Mouse (Mus musculus): ENCODE data around the gene Gins1. TPM values are rescaled to one million over a fixed set of nuclear protein-coding genes. Genes with fewer than 3 reads are reported as not detected.

Gins1 gene
- polyA plus RNA-seq, 1 experiment from 2014 or later, result 30.4 TPM

- Histone ChIP-seq H3K4me3 (no peak overlapping the region), H3K27me3 (no peaks in the 10 kb centered on the region), H3K36me3 (peaks cover 12% of the 10 kb centered on the region; the same call in 1 of the 2 replicates), H3K4me2 (replicated peaks) (no peak overlapping the region), H3K4me1 (no peaks in the 10 kb centered on the region), H3K9me3 (no peaks in the 10 kb centered on the region), H3K9ac (replicated peaks) (no peak overlapping the region), H3K27ac (replicated peaks) (no peak overlapping the region)
- no peak for ATAC-seq (replicated peaks)
- WGBS, result 89% methylated on average over 5 of the region's 5 CpGs
Observed at GRCm38 (mm10) chr2:150915786-150916185, 10.6 kb downstream of the Gins1 start.

GRCm38 (mm10) chr2:150918720-150919119, 13.5 kb downstream of the Gins1 start:
- Histone ChIP-seq H3K4me3 (no peak overlapping the region), H3K27ac (replicated peaks) (no peak overlapping the region), H3K36me3 (peaks cover 12% of the 10 kb centered on the region; the same call in 1 of the 2 replicates), H3K4me2 (replicated peaks) (no peak overlapping the region), H3K27me3 (no peaks in the 10 kb centered on the region), H3K9ac (replicated peaks) (no peak overlapping the region), H3K9me3 (no peaks in the 10 kb centered on the region), H3K4me1 (no peaks in the 10 kb centered on the region)
- ATAC-seq (replicated peaks), result no peak
- 97% methylated on average over 3 of the region's 3 CpGs for WGBS

GRCm38 (mm10) chr2:150920543-150920942, 15.3 kb downstream of the Gins1 start:
- 95% methylated on average over 3 of the region's 3 CpGs for WGBS
- H3K9ac ChIP-seq (replicated peaks), result no peak overlapping the region
- no peak for ATAC-seq (replicated peaks)

GRCm38 (mm10) chr2:150921697-150922096, 16.5 kb downstream of the Gins1 start:
- 95% methylated on average over 6 of the region's 6 CpGs for WGBS
- H3K27me3 ChIP-seq, result no peaks in the 10 kb centered on the region
- no peak overlapping the region for H3K4me2 ChIP-seq (replicated peaks)
- no peaks in the 10 kb centered on the region for H3K4me1 ChIP-seq
- H3K27ac ChIP-seq (replicated peaks), result no peak overlapping the region
- H3K36me3 ChIP-seq, result peaks cover 9% of the 10 kb centered on the region
- H3K4me3 ChIP-seq, result no peak overlapping the region
- H3K9ac ChIP-seq (replicated peaks), result no peak overlapping the region
- no peaks in the 10 kb centered on the region for H3K9me3 ChIP-seq
- no peak for ATAC-seq (replicated peaks)

More at GRCm38 (mm10) chr2:150920543-150920942, 15.3 kb downstream of the Gins1 start:
- Histone ChIP-seq H3K4me2 (replicated peaks) (no peak overlapping the region), H3K27me3 (no peaks in the 10 kb centered on the region), H3K4me1 (no peaks in the 10 kb centered on the region), H3K27ac (replicated peaks) (no peak overlapping the region), H3K9me3 (no peaks in the 10 kb centered on the region), H3K36me3 (peaks cover 12% of the 10 kb centered on the region; the same call in 1 of the 2 replicates), H3K4me3 (no peak overlapping the region)

GRCm38 (mm10) chr2:150922165-150922564, 17.0 kb downstream of the Gins1 start:
- WGBS, result 95% methylated on average over 4 of the region's 4 CpGs
- H3K36me3 ChIP-seq, result peaks cover 8% of the 10 kb centered on the region
- no peak for ATAC-seq (replicated peaks)
- H3K4me2 ChIP-seq (replicated peaks), result no peak overlapping the region
- H3K27ac ChIP-seq (replicated peaks), result no peak overlapping the region
- no peaks in the 10 kb centered on the region for H3K4me1 ChIP-seq
- no peaks in the 10 kb centered on the region for H3K9me3 ChIP-seq
- H3K4me3 ChIP-seq, result no peak overlapping the region
- H3K27me3 ChIP-seq, result no peaks in the 10 kb centered on the region
- H3K9ac ChIP-seq (replicated peaks), result no peak overlapping the region

GRCm38 (mm10) chr2:150923026-150923425, 17.8 kb downstream of the Gins1 start:
- H3K4me3 ChIP-seq, result no peak overlapping the region
- 89% methylated on average over 3 of the region's 3 CpGs for WGBS
- no peak overlapping the region for H3K27ac ChIP-seq (replicated peaks)
- H3K4me1 ChIP-seq, result no peaks in the 10 kb centered on the region
- H3K9me3 ChIP-seq, result no peaks in the 10 kb centered on the region
- H3K4me2 ChIP-seq (replicated peaks), result no peak overlapping the region
- ATAC-seq (replicated peaks), result no peak
- H3K27me3 ChIP-seq, result no peaks in the 10 kb centered on the region
- no peak overlapping the region for H3K9ac ChIP-seq (replicated peaks)
- H3K36me3 ChIP-seq, result peaks cover 12% of the 10 kb centered on the region

GRCm38 (mm10) chr2:150923505-150923904, 18.3 kb downstream of the Gins1 start:
- WGBS, result 60% methylated on average over 7 of the region's 7 CpGs
- Histone ChIP-seq H3K36me3 (peaks cover 12% of the 10 kb centered on the region), H3K4me3 (no peak overlapping the region), H3K4me1 (no peaks in the 10 kb centered on the region), H3K4me2 (replicated peaks) (no peak overlapping the region), H3K27ac (replicated peaks) (no peak overlapping the region), H3K27me3 (no peaks in the 10 kb centered on the region), H3K9me3 (no peaks in the 10 kb centered on the region), H3K9ac (replicated peaks) (no peak overlapping the region)
- ATAC-seq (replicated peaks), result no peak

- no peak for ATAC-seq (replicated peaks)
- no peak overlapping the region for H3K9ac ChIP-seq (replicated peaks)
- H3K4me1 ChIP-seq, result no peaks in the 10 kb centered on the region
- no peaks in the 10 kb centered on the region for H3K9me3 ChIP-seq
- H3K27me3 ChIP-seq, result no peaks in the 10 kb centered on the region
- no peak overlapping the region for H3K4me2 ChIP-seq (replicated peaks)
- H3K36me3 ChIP-seq, result peaks cover 12% of the 10 kb centered on the region
- H3K4me3 ChIP-seq, result no peak overlapping the region
- WGBS, result 95% methylated on average over 11 of the region's 11 CpGs
- H3K27ac ChIP-seq (replicated peaks), result no peak overlapping the region
Observed at GRCm38 (mm10) chr2:150927038-150927720, 22.0 kb downstream of the Gins1 start.

GRCm38 (mm10) chr2:150929156-150929555, 24.0 kb downstream of the Gins1 start:
- Histone ChIP-seq H3K4me3 (no peak overlapping the region), H3K27me3 (no peaks in the 10 kb centered on the region), H3K9ac (replicated peaks) (no peak overlapping the region), H3K4me2 (replicated peaks) (no peak overlapping the region), H3K36me3 (peaks cover 13% of the 10 kb centered on the region), H3K9me3 (no peaks in the 10 kb centered on the region), H3K27ac (replicated peaks) (no peak overlapping the region), H3K4me1 (no peaks in the 10 kb centered on the region)
- WGBS, result 82% methylated on average over 6 of the region's 6 CpGs
- ATAC-seq (replicated peaks), result no peak

- Histone ChIP-seq H3K9ac (replicated peaks) (no peak overlapping the region), H3K27me3 (no peaks in the 10 kb centered on the region), H3K4me3 (no peak overlapping the region), H3K4me1 (no peaks in the 10 kb centered on the region), H3K36me3 (peaks cover 26% of the 10 kb centered on the region), H3K27ac (replicated peaks) (no peak overlapping the region), H3K9me3 (no peaks in the 10 kb centered on the region), H3K4me2 (replicated peaks) (no peak overlapping the region)
- WGBS, result 30% methylated on average over 3 of the region's 3 CpGs
- ATAC-seq (replicated peaks), result no peak
Observed at GRCm38 (mm10) chr2:150930806-150931205, 25.6 kb downstream of the Gins1 start.

GRCm38 (mm10) chr2:150933482-150933881, 28.3 kb downstream of the Gins1 start:
- ATAC-seq (replicated peaks), result no peak
- H3K9me3 ChIP-seq, result no peaks in the 10 kb centered on the region
- peaks cover 33% of the 10 kb centered on the region for H3K36me3 ChIP-seq
- 84% methylated on average over 19 of the region's 19 CpGs for WGBS
- H3K27me3 ChIP-seq, result no peaks in the 10 kb centered on the region
- H3K4me2 ChIP-seq (replicated peaks), result no peak overlapping the region
- no peak overlapping the region for H3K4me3 ChIP-seq
- no peaks in the 10 kb centered on the region for H3K4me1 ChIP-seq
- no peak overlapping the region for H3K27ac ChIP-seq (replicated peaks)
- H3K9ac ChIP-seq (replicated peaks), result no peak overlapping the region

GRCm38 (mm10) chr2:150934659-150935058, 29.5 kb downstream of the Gins1 start:
- WGBS, result 91% methylated on average over 4 of the region's 4 CpGs
- ATAC-seq (replicated peaks), result no peak
- H3K36me3 ChIP-seq, result peaks cover 35% of the 10 kb centered on the region

GRCm38 (mm10) chr2:150944017-150944416, 38.8 kb downstream of the Gins1 start:
- Histone ChIP-seq H3K27me3 (no peaks in the 10 kb centered on the region), H3K4me2 (replicated peaks) (no peak overlapping the region), H3K27ac (replicated peaks) (no peak overlapping the region), H3K4me1 (no peaks in the 10 kb centered on the region), H3K9ac (replicated peaks) (no peak overlapping the region), H3K4me3 (no peak overlapping the region), H3K36me3 (peaks cover 17% of the 10 kb centered on the region; the same call in 1 of the 2 replicates), H3K9me3 (no peaks in the 10 kb centered on the region)
- WGBS, result 92% methylated on average over 5 of the region's 5 CpGs
- no peak for ATAC-seq (replicated peaks)

More at GRCm38 (mm10) chr2:150934659-150935058, 29.5 kb downstream of the Gins1 start:
- H3K4me1 ChIP-seq, result no peaks in the 10 kb centered on the region
- no peak overlapping the region for H3K9ac ChIP-seq (replicated peaks)
- H3K27me3 ChIP-seq, result no peaks in the 10 kb centered on the region
- no peak overlapping the region for H3K4me2 ChIP-seq (replicated peaks)
- H3K4me3 ChIP-seq, result no peak overlapping the region
- H3K27ac ChIP-seq (replicated peaks), result no peak overlapping the region
- H3K9me3 ChIP-seq, result no peaks in the 10 kb centered on the region

Data from forebrain, embryonic 15.5 days (tissue).